Mouse (Mus musculus): ENCODE data around the gene Trnp1.
A peak's percentile ranks its signal among the peaks of the same experiment; 100 is the strongest.

Gene Trnp1

DNA sequence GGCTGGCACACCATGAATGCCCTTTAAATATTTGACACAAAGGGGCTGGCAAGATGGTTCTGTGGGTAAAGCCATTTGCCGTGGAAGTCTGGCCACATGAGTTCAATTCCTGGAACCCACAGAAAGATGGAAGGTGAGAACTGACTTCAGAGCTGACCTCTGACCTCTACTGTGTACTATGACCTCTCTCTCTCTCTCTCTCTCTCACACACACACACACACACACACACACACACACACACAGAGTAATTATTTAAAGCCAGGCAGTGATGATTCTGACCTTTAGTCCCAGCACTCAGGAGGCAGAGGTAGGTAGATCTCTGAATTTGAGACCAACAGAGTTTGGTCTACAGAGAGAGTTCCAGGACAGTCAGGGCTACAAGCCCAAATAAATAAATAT lies 38.3 kb downstream of the Trnp1 start:
- DNase-seq (ENCODE audit: low spot score): no peak

- no peak for DNase-seq (ENCODE audit: low spot score)
Measured at GRCm38 (mm10) chr4:133458044-133458443, 40.3 kb downstream of the Trnp1 start.

- peak; percentile 39 for DNase-seq (ENCODE audit: low spot score)
Measured at GRCm38 (mm10) chr4:133452433-133452832, 45.9 kb downstream of the Trnp1 start.

- peak; percentile 82 for DNase-seq (ENCODE audit: low spot score)
Measured at GRCm38 (mm10) chr4:133451536-133451935, 46.8 kb downstream of the Trnp1 start.

DNA sequence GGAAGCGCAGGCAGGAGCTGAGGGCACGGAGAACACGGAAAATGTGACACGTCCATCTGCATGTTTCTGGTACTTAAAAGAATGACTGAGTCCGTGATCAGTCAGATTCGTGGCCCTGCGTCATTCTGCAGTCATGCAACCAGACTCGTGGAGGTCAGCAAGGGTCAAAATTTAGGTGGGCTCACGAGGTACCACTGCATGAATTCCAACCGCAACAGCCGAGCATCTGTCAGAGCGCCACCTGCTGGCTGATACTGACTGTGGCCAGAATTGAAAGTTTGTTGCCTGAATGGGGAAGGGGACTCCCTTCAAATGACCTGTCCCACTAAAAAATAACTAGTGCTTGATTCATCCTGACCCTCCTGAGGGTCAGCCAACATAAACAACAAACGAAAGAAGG lies 48.6 kb downstream of the Trnp1 start:
- peak; percentile 26 for DNase-seq (ENCODE audit: low spot score)

DNA sequence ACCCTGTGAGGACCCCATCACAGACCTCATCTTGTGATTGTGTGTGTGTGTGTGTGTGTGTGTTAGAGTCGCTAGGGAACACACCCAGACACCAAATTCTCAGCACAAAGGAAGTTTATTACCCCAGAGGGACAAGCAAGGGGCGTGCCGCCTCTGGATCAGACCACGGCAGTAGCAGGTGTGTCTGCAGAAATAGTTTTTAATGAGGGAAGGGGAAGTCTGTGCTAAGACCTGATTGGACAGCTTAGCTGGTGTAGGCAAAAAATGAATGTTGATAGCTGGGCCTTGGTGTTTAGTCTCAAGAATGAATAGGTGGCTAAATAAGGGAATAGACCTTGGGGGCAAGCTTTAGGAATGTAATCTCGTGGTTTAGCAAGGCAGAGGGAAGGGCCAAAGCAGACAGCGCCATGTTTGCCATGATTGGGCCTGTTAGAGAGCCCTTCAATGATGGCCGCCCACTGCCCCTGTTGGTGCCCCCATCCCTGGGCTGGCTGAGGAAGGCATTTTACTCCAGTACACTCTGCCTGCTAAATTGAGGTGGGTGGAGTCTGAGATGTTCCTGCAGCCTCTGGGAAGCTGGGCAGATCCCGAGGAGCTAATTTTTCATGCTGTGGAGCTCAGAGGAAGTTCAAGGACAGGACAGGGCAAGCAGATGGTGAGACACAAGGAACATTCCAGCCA lies 49.5 kb downstream of the Trnp1 start:
- DNase-seq (ENCODE audit: low spot score): no peak

DNA sequence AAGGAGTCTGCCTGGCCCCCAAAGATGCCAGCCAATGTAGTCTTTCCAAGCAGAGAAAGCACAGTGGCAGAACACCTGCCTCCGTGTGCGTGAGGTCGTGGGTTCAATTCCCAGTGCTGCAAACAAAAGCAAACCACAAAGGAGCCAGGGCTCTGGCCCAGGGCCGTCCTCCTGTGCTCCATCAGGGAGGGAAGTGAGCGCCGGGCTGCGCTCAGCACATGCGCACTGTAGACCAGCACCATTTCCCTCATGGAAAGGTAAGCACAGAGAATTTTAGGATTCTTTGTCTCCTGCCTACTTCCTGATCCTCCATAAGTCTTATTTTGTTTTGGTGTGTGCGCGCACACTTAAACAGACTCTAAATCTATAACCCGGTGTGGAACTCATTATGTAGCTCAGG lies 50.4 kb downstream of the Trnp1 start:
- no peak for DNase-seq (ENCODE audit: low spot score)

DNA sequence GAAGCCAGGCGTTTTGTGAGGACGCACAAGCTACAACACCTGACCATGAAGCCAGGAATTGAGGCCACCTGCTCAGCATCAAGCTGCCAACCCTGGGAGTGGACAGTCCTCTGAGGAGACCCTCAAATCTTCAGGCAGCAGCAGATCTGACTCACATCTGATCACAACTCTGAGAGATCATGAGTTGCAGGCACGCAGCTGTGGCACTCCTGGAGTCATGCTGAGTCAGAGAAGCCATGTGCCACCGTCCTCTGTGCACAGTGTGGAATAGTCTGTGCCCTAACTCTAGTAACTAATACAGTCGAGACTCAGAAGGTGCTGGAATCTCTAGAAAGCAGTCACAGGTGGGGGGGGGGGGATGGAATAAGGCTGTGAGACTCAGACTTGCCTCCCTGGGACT lies 51.0 kb downstream of the Trnp1 start:
- DNase-seq (ENCODE audit: low spot score): no peak

GRCm38 (mm10) chr4:133445727-133446126 lies 52.6 kb downstream of the Trnp1 start:
- no peak for DNase-seq (ENCODE audit: low spot score)

GRCm38 (mm10) chr4:133443085-133443484 lies 55.3 kb downstream of the Trnp1 start:
- DNase-seq (ENCODE audit: low spot score): no peak

- no peak for DNase-seq (ENCODE audit: low spot score)
Measured at GRCm38 (mm10) chr4:133442194-133442593, 56.2 kb downstream of the Trnp1 start.
